Mouse (Mus musculus): ENCODE measurements at regions not wholly inside any gene's neighbourhood (a gene's known extent, or its start where the extent isn't known, plus 50 kb on each side); places are given as distances from the start of the nearest gene placed in this dataset.

GRCm38 (mm10) chr13:40652916-40653315 is 85.3 kb downstream of the Tfap2a start:
- DNase-seq = no peak

GRCm38 (mm10) chr13:40651056-40651455 is 87.1 kb downstream of the Tfap2a start:
- DNase-seq = peak; percentile 89

- no peak for DNase-seq
Observed at GRCm38 (mm10) chr13:40650036-40650709, 88.0 kb downstream of the Tfap2a start.

- no peak for DNase-seq
Observed at GRCm38 (mm10) chr13:40649096-40650035, 88.8 kb downstream of the Tfap2a start.

- DNase-seq = no peak
Observed at GRCm38 (mm10) chr13:40646131-40646530, 92.0 kb downstream of the Tfap2a start.

GRCm38 (mm10) chr13:40645646-40646045 is 92.5 kb downstream of the Tfap2a start:
- DNase-seq = no peak

GRCm38 (mm10) chr13:40642931-40643330 is 95.2 kb downstream of the Tfap2a start:
- DNase-seq = no peak

- DNase-seq = no peak
Observed at GRCm38 (mm10) chr13:40637269-40637668, 100.9 kb downstream of the Tfap2a start.

- no peak for DNase-seq
Observed at GRCm38 (mm10) chr13:40617881-40618280, 120.3 kb downstream of the Tfap2a start.

GRCm38 (mm10) chr13:40608526-40608925 is 129.7 kb downstream of the Tfap2a start:
- DNase-seq = no peak

- DNase-seq = peak; percentile 1
Observed at GRCm38 (mm10) chr13:40606405-40607271, 131.5 kb downstream of the Tfap2a start.

- DNase-seq = peak; percentile 11
Observed at GRCm38 (mm10) chr13:40605686-40606404, 132.3 kb downstream of the Tfap2a start.

- DNase-seq = no peak
Observed at GRCm38 (mm10) chr13:40574981-40575745, 163.0 kb downstream of the Tfap2a start.

- DNase-seq = no peak
Observed at GRCm38 (mm10) chr13:40569461-40569860, 168.7 kb downstream of the Tfap2a start.

GRCm38 (mm10) chr13:40567821-40568220 is 170.4 kb downstream of the Tfap2a start:
- DNase-seq = no peak

GRCm38 (mm10) chr13:40564351-40564750 is 173.8 kb downstream of the Tfap2a start:
- no peak for DNase-seq

- DNase-seq = no peak
Observed at GRCm38 (mm10) chr13:40554368-40554767, 183.8 kb downstream of the Tfap2a start.

GRCm38 (mm10) chr13:40525501-40525900 is 164.3 kb upstream of the Ofcc1 start:
- DNase-seq = no peak

- no peak for DNase-seq
Observed at GRCm38 (mm10) chr13:40523115-40523514, 161.9 kb upstream of the Ofcc1 start.

GRCm38 (mm10) chr13:40518180-40518579 is 156.9 kb upstream of the Ofcc1 start:
- no peak for DNase-seq

- DNase-seq = no peak
Observed at GRCm38 (mm10) chr13:40509290-40509689, 148.0 kb upstream of the Ofcc1 start.
